Mouse (Mus musculus) heart, postnatal 4 days (tissue): ENCODE measurements around the gene Ifitm5. TPM values are rescaled to one million over a fixed set of nuclear protein-coding genes. Genes with fewer than 3 reads are reported as not detected.
A peak's percentile ranks its signal among the peaks of the same experiment; 100 is the strongest.

Source experiments
- DNase-seq: peaks from one replicate; pipeline ENCODE4 v3.0.0; 2021
- total RNA-seq, 2 experiments: library from RNA; stranded (reverse); gene quantifications; 2 replicates each; pipeline ENCODE4 v1.2.3; 2021

Ifitm5 gene
- total RNA-seq, 2 experiments from 2014 or later: 0.72 to 1.4 TPM

DNA sequence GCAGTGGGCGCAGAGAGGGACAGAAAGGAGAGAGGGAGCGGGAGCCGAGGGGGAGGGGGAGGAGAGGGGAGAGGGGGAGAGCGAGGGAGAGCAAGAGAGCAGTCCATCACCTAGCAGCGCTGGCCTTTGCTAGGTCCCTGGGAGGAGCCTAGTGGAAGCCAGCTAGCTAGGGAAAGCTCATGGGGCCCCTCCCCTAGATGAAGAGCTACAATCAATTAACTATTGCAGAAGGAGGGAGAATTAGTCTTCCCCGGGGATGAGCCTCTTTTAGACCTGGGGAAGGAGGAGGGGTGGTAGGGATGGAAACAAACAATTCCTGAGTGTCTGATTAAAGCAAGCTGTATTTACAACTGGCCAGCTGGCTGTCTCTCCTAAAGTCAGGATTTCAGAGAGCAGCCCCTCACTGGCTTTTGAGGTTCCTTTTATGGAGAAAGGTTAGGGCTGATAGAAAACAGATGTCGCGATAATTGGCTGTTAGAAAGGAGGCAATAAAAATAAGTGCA, 10.4 kb downstream of the Ifitm5 start:
- DNase-seq: no peak

DNA sequence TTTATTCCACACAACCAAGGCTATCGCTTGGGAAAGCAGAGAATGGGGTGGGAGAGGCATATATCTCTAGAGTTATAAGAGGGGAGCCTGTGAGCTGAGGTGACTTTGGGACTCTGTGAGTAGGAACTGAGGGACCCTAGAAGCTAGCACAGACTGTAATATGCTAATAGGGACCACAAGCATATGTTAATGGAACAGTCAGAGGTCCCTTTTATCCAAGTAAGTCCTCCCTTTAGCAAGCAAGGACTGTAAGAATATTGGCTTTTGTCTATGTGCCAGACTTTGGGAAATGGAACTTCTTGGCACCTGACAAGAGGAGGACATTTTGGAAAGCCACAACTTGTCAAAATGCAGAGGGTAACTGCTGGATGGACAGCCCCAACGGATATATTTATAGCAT, 11.2 kb downstream of the Ifitm5 start:
- DNase-seq: no peak

DNA sequence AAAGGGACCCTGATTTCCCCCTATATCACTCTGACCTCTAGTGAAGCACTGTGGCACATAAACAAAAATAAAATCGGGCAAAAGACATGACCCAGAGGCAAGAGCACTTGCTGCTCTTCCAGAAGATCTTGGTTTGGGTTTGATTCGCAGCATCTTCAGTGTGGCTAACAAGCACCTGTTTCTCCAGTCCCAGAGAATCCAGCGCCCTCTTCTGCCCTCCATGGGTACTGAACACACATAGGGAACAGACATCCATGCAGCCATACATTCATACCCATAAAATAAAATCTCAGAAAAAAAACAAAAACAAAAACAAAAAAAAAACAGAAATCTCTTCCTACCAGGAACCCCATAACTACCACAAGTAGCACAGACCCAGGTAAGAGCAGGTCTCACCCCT, 11.7 kb downstream of the Ifitm5 start:
- no peak for DNase-seq

DNA sequence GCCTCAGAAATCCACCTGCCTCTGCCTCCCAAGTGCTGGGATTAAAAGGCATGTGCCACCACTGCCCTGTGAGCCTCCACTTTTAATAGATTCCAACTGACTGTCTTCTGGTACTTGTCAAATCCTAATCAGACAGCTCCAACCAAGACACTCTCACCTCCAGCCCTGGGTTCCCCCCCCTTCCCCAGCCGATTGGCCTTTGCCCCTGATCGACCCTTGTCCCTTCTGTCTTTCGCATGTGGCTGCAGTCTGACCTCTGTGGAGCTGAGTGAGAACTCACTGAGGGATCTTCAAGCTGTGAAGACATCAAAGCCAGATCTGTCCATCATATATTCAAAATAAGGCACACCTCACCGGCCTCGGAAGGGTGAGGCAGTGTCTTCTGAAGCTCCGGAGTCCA, 22.9 kb downstream of the Ifitm5 start:
- no peak for DNase-seq

DNA sequence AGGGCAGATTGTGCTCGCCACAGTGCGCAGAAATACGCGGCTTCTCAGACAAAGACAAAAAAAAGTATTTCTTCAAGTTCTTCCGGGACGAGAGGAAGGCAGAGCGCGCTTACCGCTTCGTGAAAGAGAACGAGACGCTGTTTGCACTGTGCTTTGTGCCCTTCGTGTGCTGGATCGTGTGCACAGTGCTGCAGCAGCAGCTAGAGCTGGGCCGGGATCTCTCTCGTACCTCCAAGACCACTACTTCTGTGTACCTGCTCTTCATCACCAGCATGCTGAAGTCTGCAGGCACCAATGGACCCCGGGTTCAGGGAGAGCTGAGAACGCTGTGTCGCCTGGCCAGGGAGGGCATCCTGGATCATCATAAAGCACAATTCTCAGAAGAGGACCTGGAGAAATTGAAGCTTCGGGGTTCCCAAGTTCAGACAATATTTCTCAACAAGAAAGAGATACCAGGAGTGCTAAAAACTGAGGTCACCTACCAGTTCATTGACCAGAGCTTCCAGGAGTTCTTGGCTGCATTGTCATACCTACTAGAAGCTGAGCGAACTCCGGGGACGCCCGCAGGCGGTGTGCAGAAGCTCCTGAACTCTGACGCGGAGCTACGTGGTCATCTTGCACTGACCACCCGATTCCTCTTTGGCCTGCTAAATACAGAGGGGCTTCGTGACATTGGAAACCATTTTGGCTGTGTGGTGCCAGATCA, 26.9 kb downstream of the Ifitm5 start:
- no peak for DNase-seq

DNA sequence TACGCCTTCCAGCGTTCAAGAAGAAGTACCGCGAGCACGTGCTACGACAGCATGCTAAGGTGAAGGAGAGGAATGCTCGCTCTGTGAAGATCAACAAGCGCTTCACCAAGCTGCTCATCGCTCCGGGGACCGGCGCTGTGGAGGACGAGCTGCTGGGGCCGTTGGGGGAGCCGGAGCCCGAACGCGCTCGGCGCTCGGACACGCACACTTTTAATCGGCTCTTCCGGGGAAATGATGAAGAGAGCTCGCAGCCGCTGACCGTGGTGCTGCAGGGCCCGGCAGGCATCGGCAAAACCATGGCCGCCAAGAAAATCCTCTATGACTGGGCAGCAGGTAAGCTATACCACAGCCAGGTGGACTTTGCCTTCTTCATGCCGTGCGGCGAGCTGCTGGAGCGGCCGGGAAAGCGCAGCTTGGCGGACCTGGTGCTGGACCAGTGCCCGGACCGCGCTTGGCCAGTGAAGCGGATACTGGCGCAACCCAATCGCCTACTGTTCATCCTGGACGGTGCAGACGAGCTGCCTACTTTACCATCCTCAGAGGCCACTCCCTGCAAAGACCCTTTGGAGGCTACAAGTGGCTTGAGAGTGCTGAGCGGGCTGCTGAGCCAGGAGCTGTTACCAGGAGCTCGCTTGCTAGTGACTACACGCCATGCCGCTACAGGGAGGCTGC, 27.6 kb downstream of the Ifitm5 start:
- peak; percentile 45 for DNase-seq

DNA sequence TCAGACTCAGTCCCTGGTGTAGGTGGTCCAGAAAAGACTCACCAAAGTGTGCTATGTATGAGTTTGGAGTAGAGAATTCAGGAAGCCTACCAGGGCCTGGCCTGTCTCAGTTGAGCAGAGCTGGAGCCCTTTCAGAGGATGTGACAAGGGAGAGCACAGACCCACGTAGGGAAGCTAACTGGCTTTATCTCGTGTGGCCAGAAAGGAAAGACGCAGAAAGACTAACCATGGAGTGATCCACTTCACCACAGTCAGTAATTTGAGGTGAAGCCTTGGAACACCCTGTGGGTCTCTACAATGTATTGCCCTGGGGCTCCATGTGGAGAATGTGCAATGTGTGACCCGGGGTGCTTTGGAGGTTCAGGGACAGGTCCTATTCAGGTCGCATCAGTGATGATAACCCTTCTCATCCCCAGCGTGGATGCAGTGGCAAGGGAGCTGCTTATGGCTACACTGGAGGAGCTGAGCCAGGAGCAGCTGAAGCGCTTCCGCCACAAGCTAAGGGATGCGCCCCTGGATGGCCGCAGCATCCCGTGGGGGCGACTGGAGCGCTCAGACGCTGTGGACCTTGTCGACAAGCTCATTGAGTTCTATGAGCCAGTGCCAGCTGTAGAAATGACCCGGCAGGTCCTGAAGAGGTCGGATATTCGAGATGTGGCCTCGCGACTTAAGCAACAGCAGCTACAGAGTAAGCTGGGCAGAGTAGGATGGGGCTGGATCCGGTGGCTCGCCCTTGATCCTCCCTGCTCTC, 28.7 kb downstream of the Ifitm5 start:
- no peak for DNase-seq

DNA sequence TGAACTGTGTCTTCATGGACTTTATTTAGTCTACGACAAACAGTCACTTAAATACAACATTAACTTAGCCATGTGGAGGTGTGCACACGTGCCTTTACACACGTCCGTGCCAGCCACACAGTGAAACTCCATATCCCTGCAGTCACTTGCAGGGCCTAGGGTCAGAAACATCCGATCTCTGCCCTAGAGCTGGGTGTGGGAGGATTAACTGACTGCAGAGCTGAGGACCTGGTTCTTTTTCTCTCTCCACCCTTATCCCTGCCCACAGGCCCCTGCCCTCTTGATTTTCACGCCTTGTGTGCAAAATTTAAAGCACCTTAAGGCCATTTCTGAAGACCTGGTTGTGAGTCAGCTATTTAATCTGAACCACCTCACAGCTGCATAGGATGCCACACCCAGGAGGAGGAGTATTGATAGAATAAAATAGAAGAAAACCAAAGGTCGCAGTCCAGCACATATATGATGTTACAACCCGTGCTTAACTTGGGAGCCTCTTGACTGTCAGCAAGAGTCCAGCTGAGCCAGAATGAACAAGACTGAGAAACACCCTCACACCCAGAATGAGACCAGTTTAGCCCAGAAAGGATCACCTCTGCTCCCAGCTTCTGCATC, 29.6 kb downstream of the Ifitm5 start, which contains the start of gene Nlrp6:
TSS of gene Nlrp6 (plus strand) at position 485 of the 612 bp plus-strand sequence.
- DNase-seq: no peak

DNA sequence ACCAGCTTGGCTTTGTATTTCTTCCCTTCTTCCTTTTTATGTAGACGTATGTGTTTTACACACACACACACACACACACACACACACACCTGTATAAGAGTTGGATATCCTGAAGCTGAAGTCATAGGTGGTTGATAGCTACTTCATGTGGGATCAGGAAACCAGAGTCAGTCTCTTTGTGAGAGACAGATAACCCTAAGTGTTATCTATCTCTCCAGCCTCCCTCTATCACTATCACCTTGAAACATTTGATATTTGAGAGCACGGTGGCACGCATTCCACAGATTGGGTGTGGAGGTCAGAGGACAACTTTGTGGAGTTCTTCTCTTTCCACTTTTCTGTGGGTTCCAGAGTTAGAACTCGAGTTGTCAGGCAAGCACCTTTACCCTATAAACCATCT, 30.2 kb downstream of the Ifitm5 start:
- no peak for DNase-seq

DNA sequence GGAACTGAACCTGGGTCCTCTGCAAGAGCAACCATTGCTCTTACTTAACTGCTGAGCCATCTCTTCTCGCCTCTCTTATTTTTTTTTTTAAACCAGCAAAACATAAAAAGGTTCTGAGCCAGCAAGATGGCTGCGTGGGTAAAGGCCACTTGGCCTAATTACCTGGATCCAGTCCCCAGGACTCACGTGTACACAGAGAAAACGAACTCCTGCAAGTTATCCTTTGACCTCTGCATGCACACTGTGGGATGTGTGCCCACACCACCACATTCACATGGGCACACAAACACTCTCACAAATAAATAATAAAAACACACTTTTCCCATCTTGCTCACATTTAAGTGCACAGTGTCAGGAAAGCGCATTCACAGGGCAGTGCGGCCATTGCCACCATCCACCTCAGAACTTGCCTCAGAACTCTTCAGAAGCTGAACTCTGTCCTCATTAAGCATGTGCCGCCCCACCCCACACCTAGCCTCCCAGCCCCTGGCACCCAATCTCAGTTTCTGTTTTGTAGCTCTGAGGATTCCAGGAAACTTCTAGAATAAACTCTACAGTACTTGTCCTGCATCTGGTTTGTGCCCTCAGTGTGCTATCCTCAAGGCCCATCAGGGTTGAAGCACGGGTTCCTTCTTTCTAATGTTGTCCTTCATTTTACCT, 35.9 kb downstream of the Ifitm5 start:
- no peak for DNase-seq

DNA sequence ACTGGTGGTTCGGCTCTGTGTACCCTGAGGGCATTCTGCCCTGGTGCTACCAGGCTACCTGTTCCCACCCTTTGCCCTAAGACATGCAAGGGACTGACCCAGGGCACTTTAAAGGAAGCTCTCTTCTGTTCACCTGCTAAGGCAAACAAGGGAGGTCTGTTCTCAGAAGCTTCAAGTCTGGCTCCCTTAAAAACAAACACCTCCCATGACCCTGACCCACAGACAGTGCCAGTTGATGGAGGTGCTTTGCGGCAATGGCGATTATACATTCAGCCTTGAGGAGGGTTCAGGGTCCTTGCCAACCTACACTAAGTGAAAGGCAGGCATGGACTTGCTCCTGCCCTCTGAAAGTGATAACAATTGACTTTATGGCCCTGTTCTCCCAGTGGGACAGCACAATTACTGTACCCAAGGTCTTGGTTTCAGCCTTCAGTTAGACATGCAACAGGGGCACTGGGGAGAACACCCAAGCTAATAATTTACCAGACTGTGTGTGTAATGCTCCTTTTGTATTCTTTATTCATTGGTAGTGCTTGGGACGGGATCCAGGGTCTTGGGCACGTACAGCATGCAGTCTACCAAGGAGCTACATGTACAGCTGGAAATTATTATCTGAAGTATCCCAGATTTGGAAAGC, 37.1 kb downstream of the Ifitm5 start:
- DNase-seq: no peak

DNA sequence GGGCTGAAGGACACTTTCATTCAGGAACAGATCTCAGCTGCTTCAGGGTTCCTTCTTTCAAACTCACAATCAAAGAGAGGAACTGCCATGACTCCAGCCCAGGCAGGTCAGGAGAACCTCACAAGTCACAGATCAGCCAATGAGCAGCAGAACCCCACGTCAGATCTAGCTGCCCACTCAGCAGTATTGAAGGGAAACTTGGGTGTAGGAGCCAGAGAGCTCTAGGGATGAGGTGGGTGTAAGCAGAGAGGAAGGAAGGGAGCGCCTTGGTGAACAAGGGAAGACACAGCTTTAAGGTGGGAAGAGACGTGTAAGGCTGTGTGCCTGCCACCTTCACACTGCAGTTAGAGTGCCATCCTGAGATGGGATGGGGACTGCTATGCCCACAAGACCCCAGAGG, 37.8 kb downstream of the Ifitm5 start:
- no peak for DNase-seq

DNA sequence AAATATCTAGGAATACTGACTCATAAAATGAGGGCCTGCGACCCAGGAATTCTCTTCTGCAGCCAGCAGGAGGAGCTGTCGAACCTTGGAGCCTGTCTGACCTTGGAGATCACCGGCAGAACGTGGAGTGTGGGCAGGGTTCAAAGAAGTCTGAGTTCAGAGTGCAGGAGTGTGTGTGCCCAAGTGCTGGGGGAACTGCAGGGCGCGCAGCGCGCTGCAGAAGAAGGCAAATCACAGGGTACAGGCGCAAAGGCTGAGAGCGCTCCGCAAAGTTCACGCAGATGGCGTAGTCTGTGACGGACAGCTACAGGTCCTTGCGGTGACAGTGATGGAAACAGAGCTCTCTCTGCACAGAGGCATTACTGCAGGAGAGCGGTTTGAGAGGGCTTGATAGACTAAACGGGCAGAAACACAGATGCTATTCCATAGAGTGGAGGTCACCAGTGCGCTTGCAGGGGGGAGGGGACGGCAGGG, 41.4 kb downstream of the Ifitm5 start:
- DNase-seq: peak; percentile 86

DNA sequence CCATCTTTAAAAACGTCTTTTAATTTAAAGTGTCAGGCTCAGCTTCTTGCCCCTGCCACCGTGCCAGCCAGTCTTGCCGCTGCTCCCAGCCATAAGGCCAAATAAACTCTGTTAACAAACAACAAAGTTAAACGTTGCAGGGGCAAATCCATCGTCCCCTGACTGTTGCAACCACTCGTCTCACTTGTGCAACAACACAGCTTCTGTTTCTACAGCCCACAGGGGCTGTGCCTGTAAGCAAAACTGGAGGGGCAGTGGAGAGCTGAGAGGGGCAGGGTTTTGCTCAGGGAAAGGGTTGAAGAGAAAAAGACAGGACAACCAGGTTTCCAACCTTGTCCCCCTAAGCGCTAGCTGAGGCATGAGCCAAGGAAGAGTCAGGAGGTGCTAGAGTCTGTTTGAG, 41.9 kb downstream of the Ifitm5 start:
- no peak for DNase-seq

DNA sequence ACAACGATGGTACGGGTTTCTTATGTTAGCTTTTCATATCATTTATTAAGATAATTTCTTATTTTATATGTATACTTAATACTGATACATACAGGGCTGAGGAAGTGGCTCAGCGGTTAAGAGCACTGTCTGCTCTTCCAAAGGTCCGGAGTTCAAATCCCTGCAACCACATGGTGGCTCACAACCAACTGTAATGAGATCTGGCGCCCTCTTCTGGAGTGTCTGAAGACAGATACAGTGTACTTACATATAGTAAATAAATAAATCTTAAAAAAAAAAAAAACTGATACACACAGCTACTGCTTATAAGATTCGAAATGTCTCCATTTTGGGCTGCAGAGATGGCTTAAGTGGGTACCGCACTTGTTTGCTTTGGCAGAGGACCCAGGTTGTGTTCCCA, 42.4 kb downstream of the Ifitm5 start:
- no peak for DNase-seq

DNA sequence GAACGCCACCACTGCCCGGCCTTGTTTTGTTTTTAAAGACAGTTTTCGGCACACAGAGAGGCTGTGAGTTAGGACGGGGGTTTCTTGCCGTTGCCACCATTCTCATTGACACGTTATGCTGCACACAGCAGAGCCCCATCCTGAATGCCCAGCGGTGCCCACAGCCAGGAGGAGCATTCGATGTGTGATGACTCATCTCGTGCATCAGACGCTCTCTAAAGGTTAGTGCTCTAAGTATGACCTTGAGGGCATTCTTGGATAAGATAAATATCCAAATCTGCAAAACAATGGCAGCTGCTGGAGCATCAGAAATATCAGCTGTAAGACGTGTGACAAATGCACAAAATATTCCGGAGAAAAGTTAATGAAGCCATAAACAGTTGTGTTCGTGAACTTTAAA, 43.0 kb downstream of the Ifitm5 start:
- no peak for DNase-seq

DNA sequence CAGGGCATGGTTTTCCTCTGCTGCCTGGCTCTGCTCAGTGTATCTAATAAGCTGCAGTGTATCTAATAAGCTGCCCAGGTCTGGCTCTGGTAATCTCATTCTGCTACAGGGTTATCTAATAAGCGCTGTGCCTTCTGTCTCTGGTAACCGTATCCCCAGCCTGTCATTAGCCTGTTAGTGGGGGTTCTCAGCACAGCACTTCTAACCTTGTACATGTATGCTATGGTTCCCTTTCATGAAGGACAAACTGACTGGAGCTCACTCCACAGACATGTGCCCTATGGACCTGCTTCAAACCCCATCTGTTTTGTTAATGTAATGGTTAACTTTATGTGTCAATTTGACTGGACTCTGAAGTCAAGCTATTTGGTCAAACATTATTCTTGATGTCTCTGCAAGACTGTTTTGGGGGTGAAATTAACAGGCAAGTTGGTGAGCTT, 44.4 kb downstream of the Ifitm5 start:
- DNase-seq: no peak

DNA sequence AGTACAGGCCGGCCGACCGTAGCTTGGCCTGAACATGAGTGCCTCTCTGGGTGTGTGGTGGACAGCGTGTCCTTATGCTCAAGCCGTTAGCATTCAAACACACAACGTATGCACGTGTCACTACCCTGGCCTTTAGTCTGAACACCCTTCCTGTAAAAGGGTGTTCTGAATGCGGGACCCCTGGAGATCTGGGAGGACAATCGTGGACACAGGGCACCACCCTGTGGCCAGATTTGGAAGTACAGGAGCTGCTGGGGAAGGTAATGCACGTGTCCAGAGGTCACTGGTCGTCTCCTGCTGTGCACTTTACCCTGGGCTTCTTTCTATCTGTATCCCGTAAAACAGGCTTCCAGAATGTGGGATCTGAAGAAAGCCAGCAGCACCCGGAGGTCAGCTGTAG, 46.9 kb downstream of the Ifitm5 start:
- DNase-seq: peak; percentile 92

DNA sequence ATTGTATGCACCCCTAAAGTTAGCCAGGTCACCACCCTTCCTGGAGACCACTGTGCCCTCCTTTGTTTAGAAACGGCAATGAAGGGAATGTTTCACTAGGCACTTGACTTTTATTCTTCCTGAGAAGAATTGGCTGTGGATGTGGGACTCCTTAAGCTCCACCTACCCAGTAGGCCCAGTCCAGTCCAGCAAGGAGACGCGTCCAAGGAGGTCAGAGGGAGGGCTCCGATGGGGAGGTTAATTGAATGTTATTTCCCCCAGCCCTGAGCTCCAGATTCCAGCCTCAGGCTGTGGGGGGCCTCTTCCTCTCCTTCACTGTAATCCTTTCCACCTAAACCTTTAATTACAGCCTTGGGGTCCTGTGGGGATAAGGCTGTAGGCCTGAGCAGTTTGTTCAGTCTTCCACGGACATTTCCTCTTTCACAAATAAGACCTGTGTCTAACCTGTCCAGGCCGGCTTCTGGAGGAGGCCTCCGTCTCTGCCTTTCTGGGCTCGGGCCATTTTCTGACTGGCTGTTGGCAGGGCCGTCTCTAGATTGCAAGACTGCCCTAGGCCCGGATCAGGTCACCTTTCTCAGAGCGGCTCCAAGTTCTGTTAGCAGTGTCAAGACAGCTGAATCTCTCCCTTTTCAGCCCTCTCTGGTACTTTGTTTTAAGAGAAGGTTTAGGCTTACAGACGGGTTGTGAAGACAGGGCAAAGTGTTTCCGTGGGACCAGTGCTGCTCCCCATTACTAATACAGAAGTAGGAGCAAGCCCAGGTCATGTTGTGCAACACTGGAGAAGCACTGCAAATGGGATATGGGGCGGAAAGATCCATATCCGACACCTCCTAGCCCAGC, 47.8 kb downstream of the Ifitm5 start:
- no peak for DNase-seq

DNA sequence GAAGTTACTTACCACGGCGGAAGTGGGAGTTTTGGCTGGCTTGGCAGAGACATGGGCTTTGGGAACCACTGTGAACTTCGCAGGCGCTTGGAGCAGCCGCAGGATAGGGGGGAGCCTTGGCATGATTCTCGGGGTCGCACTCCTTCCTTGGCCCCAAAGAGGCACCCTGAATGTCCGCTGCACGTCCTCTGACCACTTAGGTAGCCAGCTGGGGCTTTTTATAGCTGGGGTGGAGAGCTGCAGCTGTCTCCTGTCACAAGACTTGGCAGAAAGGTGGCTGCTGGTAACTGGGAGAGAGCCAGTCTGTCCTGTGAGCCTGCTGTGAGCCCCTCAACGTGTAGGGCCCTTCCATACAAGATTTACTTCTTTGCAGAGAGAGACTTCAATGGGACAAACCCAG, 49.9 kb downstream of the Ifitm5 start, which contains the start of gene Cox8b:
TSS of gene Cox8b (minus strand) at position 227 of the 400 bp plus-strand sequence.
- peak; percentile 74 for DNase-seq

DNA sequence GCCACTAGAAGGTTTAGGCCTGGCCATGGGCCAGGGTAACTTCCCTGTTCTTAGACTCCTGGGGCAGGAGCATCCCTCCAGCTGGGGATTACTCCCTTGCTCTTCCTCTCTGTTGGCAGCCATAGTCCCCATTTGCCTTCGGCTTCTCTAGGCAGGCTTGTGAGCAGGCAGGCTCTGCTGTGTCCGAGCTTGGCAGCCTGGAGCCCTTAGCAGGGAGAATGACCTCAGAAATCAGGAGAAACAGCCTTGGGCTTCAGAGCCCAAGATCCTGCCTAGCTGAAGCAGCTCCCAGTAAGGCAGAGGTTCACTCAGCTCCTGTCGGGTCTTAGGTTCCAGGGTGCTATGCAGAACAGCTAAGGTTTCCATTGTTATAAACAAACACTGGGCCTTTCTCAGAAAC, 51.0 kb downstream of the Ifitm5 start:
- peak; percentile 14 for DNase-seq
